Mouse (Mus musculus) MEL (cell line): ENCODE measurements around the gene Ntn4. TPM values are rescaled to one million over a fixed set of nuclear protein-coding genes. Genes with fewer than 3 reads are reported as not detected.

Source experiments
- DNase-seq: peaks from one replicate; pipeline ENCODE4 v3.0.0; 2011; ENCODE audit warnings: low read depth, low spot score
- H3K27ac ChIP-seq: 2 replicates; pipeline ENCODE4 v1.5.1; 2012; ENCODE audit warnings: low read depth, mild to moderate bottlenecking, control low read depth, low read length, moderate library complexity; ENCODE audit not compliant: control insufficient read depth
- H3K27me3 ChIP-seq, 2 experiments: fragments of 150-350 bp in 1 of 2; sonication (generic) in 1 of 2; 2 replicates each; pipeline ENCODE4 v1.6.1; 2012; ENCODE audit warnings: low read length in 2 of 2, mild to moderate bottlenecking in 2 of 2, improper control_type of control experiment in 1 of 2, moderate library complexity in 1 of 2; ENCODE audit not compliant: insufficient read depth in 2 of 2, control insufficient read depth in 1 of 2
- H3K36me3 ChIP-seq, 2 experiments: 2 replicates each; pipeline ENCODE4 v1.6.1; 2012 to 2014; ENCODE audit warnings: low read length in 2 of 2, improper control_type of control experiment in 1 of 2, inconsistent platforms in 1 of 2, mild to moderate bottlenecking in 1 of 2; ENCODE audit not compliant: insufficient read depth in 2 of 2, control insufficient read depth in 1 of 2
- H3K4me1 ChIP-seq, 2 experiments: fragments of 150-350 bp in 1 of 2; sonication (generic) in 1 of 2; 2 replicates each; pipeline ENCODE4 v1.6.1; 2012; ENCODE audit warnings: low read length in 2 of 2, improper control_type of control experiment in 1 of 2, mild to moderate bottlenecking in 1 of 2; ENCODE audit not compliant: insufficient read depth in 2 of 2, control insufficient read depth in 1 of 2
- H3K4me3 ChIP-seq, 2 experiments: fragments of 150-350 bp in 1 of 2; sonication (generic) in 1 of 2; 2 replicates each; pipeline ENCODE4 v1.5.1; 2012; ENCODE audit warnings: low read depth in 2 of 2, low read length in 2 of 2, mild to moderate bottlenecking in 2 of 2, moderate library complexity in 2 of 2, control low read depth in 1 of 2, improper control_type of control experiment in 1 of 2; ENCODE audit not compliant: control insufficient read depth in 1 of 2, insufficient read depth in 1 of 2
- H3K79me2 ChIP-seq: 2 replicates; pipeline ENCODE4 v1.6.1; 2012; ENCODE audit warnings: mild to moderate bottlenecking, low read length, moderate library complexity; ENCODE audit not compliant: control insufficient read depth, poor library complexity, insufficient read depth
- H3K9ac ChIP-seq: 2 replicates; pipeline ENCODE4 v1.6.1; 2012; ENCODE audit warnings: low read depth, mild to moderate bottlenecking, control low read depth, low read length, moderate library complexity; ENCODE audit not compliant: control insufficient read depth, poor library complexity, severe bottlenecking
- H3K9me3 ChIP-seq: fragments of 150-350 bp; sonication (generic); replicated peaks from 2 replicates; pipeline ENCODE4 v1.6.1; 2012; ENCODE audit warnings: mild to moderate bottlenecking, low read length, improper control_type of control experiment, moderate library complexity; ENCODE audit not compliant: insufficient read depth
- BHLHE40 ChIP-seq: IDR thresholded peaks from 2 replicates; pipeline ENCODE4 v1.6.1; 2012; ENCODE audit warnings: low read depth, mild to moderate bottlenecking, inconsistent platforms, low read length, improper control_type of control experiment, borderline replicate concordance
- CHD2 ChIP-seq: IDR thresholded peaks from 2 replicates; pipeline ENCODE4 v1.6.1; 2011; ENCODE audit warnings: low read length, improper control_type of control experiment
- CTCF ChIP-seq, 3 experiments: IDR thresholded peaks in 2 of 3; conservative IDR thresholded peaks in 1 of 3; 2 replicates each; pipeline ENCODE4 v1.5.1; 2011 to 2012; ENCODE audit warnings: low read length in 3 of 3, low read depth in 2 of 3, mild to moderate bottlenecking in 2 of 3, improper control_type of control experiment in 1 of 3, inconsistent platforms in 1 of 3, mixed read lengths in 1 of 3, moderate library complexity in 1 of 3; ENCODE audit not compliant: control insufficient read depth in 1 of 3, insufficient read depth in 1 of 3, poor library complexity in 1 of 3, severe bottlenecking in 1 of 3
- E2F4 ChIP-seq: IDR thresholded peaks from 2 replicates; pipeline ENCODE4 v1.6.1; 2011; ENCODE audit warnings: low read depth, low read length, improper control_type of control experiment, borderline replicate concordance
- ELF1 ChIP-seq: IDR thresholded peaks from 2 replicates; pipeline ENCODE4 v1.6.1; 2014; ENCODE audit warnings: low read depth, mild to moderate bottlenecking, inconsistent platforms, low read length, improper control_type of control experiment, moderate library complexity
- EP300 ChIP-seq, 2 experiments: IDR thresholded peaks; 2 replicates each; pipeline ENCODE4 v1.6.1; 2011; ENCODE audit warnings: improper control_type of control experiment in 2 of 2, low read length in 2 of 2, low read depth in 1 of 2, mild to moderate bottlenecking in 1 of 2
- ETS1 ChIP-seq: IDR thresholded peaks from 2 replicates; pipeline ENCODE4 v1.6.1; 2012; ENCODE audit warnings: low read depth, mild to moderate bottlenecking, inconsistent platforms, low read length, improper control_type of control experiment, moderate library complexity
- GABPA ChIP-seq: IDR thresholded peaks from 2 replicates; pipeline ENCODE4 v1.6.1; 2012; ENCODE audit warnings: low read depth, mild to moderate bottlenecking, inconsistent platforms, low read length, improper control_type of control experiment, moderate library complexity
- GATA1 ChIP-seq: IDR thresholded peaks from 2 replicates; pipeline ENCODE4 v1.6.1; 2011; ENCODE audit warnings: low read depth, low read length, improper control_type of control experiment
- KAT2A ChIP-seq: conservative IDR thresholded peaks from 2 replicates; pipeline ENCODE4 v1.6.1; 2012; ENCODE audit warnings: low read depth, low read length, improper control_type of control experiment, inconsistent platforms
- MAFK ChIP-seq: IDR thresholded peaks from 2 replicates; pipeline ENCODE4 v1.6.1; 2011; ENCODE audit warnings: low read depth, mild to moderate bottlenecking, low read length, improper control_type of control experiment, borderline replicate concordance
- MAX ChIP-seq: IDR thresholded peaks from 2 replicates; pipeline ENCODE4 v1.6.1; 2011; ENCODE audit warnings: low read length, improper control_type of control experiment
- MAZ ChIP-seq: IDR thresholded peaks from 2 replicates; pipeline ENCODE4 v1.6.1; 2012; ENCODE audit warnings: low read depth, mild to moderate bottlenecking, inconsistent platforms, low read length, improper control_type of control experiment
- MEF2A ChIP-seq: IDR thresholded peaks from 2 replicates; pipeline ENCODE4 v1.6.1; 2014; ENCODE audit warnings: low read depth, mild to moderate bottlenecking, inconsistent platforms, low read length, improper control_type of control experiment; ENCODE audit not compliant: poor library complexity, insufficient replicate concordance, severe bottlenecking; ENCODE audit errors: extremely low read depth
- MXI1 ChIP-seq: IDR thresholded peaks from 2 replicates; pipeline ENCODE4 v1.6.1; 2011; ENCODE audit warnings: mild to moderate bottlenecking, low read depth, low read length, improper control_type of control experiment
- POLR2A ChIP-seq, 2 experiments: IDR thresholded peaks; 2 replicates each; pipeline ENCODE4 v1.6.1; 2011 to 2012; ENCODE audit warnings: low read length in 2 of 2, mild to moderate bottlenecking in 2 of 2, control low read depth in 1 of 2, improper control_type of control experiment in 1 of 2, low read depth in 1 of 2, moderate library complexity in 1 of 2; ENCODE audit not compliant: control insufficient read depth in 1 of 2, insufficient read depth in 1 of 2, poor library complexity in 1 of 2
- POLR2AphosphoS5 ChIP-seq: IDR thresholded peaks from 2 replicates; pipeline ENCODE4 v1.6.1; 2012; ENCODE audit warnings: low read depth, borderline replicate concordance, mild to moderate bottlenecking, inconsistent platforms, low read length, moderate library complexity, mixed read lengths
- RAD21 ChIP-seq: IDR thresholded peaks from 2 replicates; pipeline ENCODE4 v1.6.1; 2011; ENCODE audit warnings: mild to moderate bottlenecking, low read depth, low read length, improper control_type of control experiment
- SMC3 ChIP-seq: IDR thresholded peaks from 2 replicates; pipeline ENCODE4 v1.6.1; 2011; ENCODE audit warnings: low read depth, low read length, improper control_type of control experiment
- TAL1 ChIP-seq: IDR thresholded peaks from 2 replicates; pipeline ENCODE4 v1.6.1; 2012; ENCODE audit warnings: mild to moderate bottlenecking, inconsistent platforms, low read length, moderate library complexity, mixed read lengths
- ZC3H11A ChIP-seq: IDR thresholded peaks from 2 replicates; pipeline ENCODE4 v1.6.1; 2012; ENCODE audit warnings: low read depth, mild to moderate bottlenecking, inconsistent platforms, low read length, improper control_type of control experiment
- ZMIZ1 ChIP-seq: IDR thresholded peaks from 2 replicates; pipeline ENCODE4 v1.6.1; 2012; ENCODE audit warnings: low read depth, mild to moderate bottlenecking, inconsistent platforms, low read length, improper control_type of control experiment, moderate library complexity
- ZNF384 ChIP-seq: IDR thresholded peaks from 2 replicates; pipeline ENCODE4 v1.6.1; 2012; ENCODE audit warnings: low read depth, mild to moderate bottlenecking, inconsistent platforms, low read length, improper control_type of control experiment
- polyA plus RNA-seq, 2 experiments: library from polyadenylated mRNA; stranded (reverse) in 1 of 2; unstranded in 1 of 2; fragments of >175 nt in 1 of 2; fragments of >200 nt in 1 of 2; gene quantifications; 2 replicates each; pipeline versions ENCODE4 v1.2.1 to v1.2.4; 2012; ENCODE audit warnings: low replicate concordance in 2 of 2, low read depth in 1 of 2; ENCODE audit not compliant: insufficient read length in 2 of 2, insufficient read depth in 1 of 2, missing spikeins in 1 of 2
- total RNA-seq: library from RNA; depleted of rRNA; stranded (reverse); fragments of 300-350 nt; gene quantifications from 2 replicates; pipeline ENCODE4 v1.2.3, GENCODE M21; 2012

Gene Ntn4
- total and polyA plus RNA-seq, 3 experiments = not detected

GRCm38 (mm10) chr10:93760429-93760828, 119.9 kb downstream of the Ntn4 start:
- peaks cover 0 to 4% of the 10 kb centered on the region in 2 experiments; a peak in 3 of 4 replicates for H3K27me3 ChIP-seq
- no peaks in the 10 kb centered on the region for H3K4me1 ChIP-seq
- TF ChIP-seq CTCF (IDR thresholded peaks at IDR 0.05 in 2 of 3, conservative IDR thresholded peaks at IDR 0.05 in 1 of 3; ENCODE audit: control insufficient read depth in 1 of 3, insufficient read depth in 1 of 3, low read depth in 2 of 3, low read length in 3 of 3, poor library complexity in 1 of 3, severe bottlenecking in 1 of 3) (no peak), MAX (no peak), RAD21 (no peak), GATA1 (no peak), GABPA (no peak), CHD2 (no peak), ZNF384 (no peak), ETS1 (no peak)
- no peaks in the 10 kb centered on the region for H3K9me3 ChIP-seq
- no peak overlapping the region for H3K4me3 ChIP-seq
- no peaks in the 10 kb centered on the region for H3K36me3 ChIP-seq
- no peaks in the 10 kb centered on the region for H3K79me2 ChIP-seq
- no peak for DNase-seq
- no peak overlapping the region for H3K9ac ChIP-seq
- no peak overlapping the region for H3K27ac ChIP-seq

GRCm38 (mm10) chr10:93763074-93763473, 122.6 kb downstream of the Ntn4 start:
- H3K79me2 ChIP-seq = no peaks in the 10 kb centered on the region
- peak; percentile 76 for DNase-seq

GRCm38 (mm10) chr10:93766221-93766620, 125.7 kb downstream of the Ntn4 start:
- no peak overlapping the region for H3K9ac ChIP-seq
- H3K27ac ChIP-seq = no peak overlapping the region
- TF ChIP-seq EP300 (IDR thresholded peaks at IDR 0.05; ENCODE audit: low read depth in 1 of 2, low read length in 2 of 2) = no peak
- TF ChIP-seq ZMIZ1 = no peak
- TF ChIP-seq RAD21 = no peak
- no peak for TF ChIP-seq POLR2A (IDR thresholded peaks at IDR 0.05; ENCODE audit: control insufficient read depth in 1 of 2, insufficient read depth in 1 of 2, low read depth in 1 of 2, low read length in 2 of 2, poor library complexity in 1 of 2)
- no peak for TF ChIP-seq E2F4
- no peak for TF ChIP-seq MEF2A
- TF ChIP-seq TAL1 = no peak
- no peak for TF ChIP-seq KAT2A
- TF ChIP-seq POLR2AphosphoS5 = no peak
- DNase-seq = no peak
- H3K4me3 ChIP-seq = no peak overlapping the region
- H3K4me1 ChIP-seq = no peaks in the 10 kb centered on the region
- H3K79me2 ChIP-seq = no peaks in the 10 kb centered on the region
- peaks cover 4 to 10% of the 10 kb centered on the region in 2 experiments for H3K27me3 ChIP-seq
- H3K36me3 ChIP-seq = no peaks in the 10 kb centered on the region
- no peaks in the 10 kb centered on the region for H3K9me3 ChIP-seq

More at GRCm38 (mm10) chr10:93763074-93763473, 122.6 kb downstream of the Ntn4 start:
- TF ChIP-seq ZC3H11A (peak; percentile 88), MAX (no peak), SMC3 (peak; percentile 91), BHLHE40 (0 out of 2 replicates have a peak, but pooled peaks have one; percentile 8), ZNF384 (peak; percentile 61), CTCF (IDR thresholded peaks at IDR 0.05 in 2 of 3, conservative IDR thresholded peaks at IDR 0.05 in 1 of 3; ENCODE audit: control insufficient read depth in 1 of 3, insufficient read depth in 1 of 3, low read depth in 2 of 3, low read length in 3 of 3, poor library complexity in 1 of 3, severe bottlenecking in 1 of 3) (peak; percentile 82 to 90 (median 87)), RAD21 (peak; percentile 88), MAZ (no peak), TAL1 (no peak), MAFK (no peak), GATA1 (no peak), ELF1 (0 out of 2 replicates have a peak, but pooled peaks have one; percentile 15), MXI1 (no peak)
- no peaks in the 10 kb centered on the region for H3K36me3 ChIP-seq
- H3K4me3 ChIP-seq = no peak overlapping the region
- H3K9ac ChIP-seq = no peak overlapping the region
- H3K27me3 ChIP-seq = peaks cover 3 to 6% of the 10 kb centered on the region in 2 experiments
- no peaks in the 10 kb centered on the region for H3K9me3 ChIP-seq
- no peak overlapping the region for H3K27ac ChIP-seq
- no peaks in the 10 kb centered on the region for H3K4me1 ChIP-seq
